Mouse (Mus musculus): ENCODE measurements around the gene Klrg2. TPM values are rescaled to one million over a fixed set of nuclear protein-coding genes. Genes with fewer than 3 reads are reported as not detected.

The Klrg2 gene
- total RNA-seq, 2 experiments from 2014 or later: 0.38 to 0.41 TPM

DNA sequence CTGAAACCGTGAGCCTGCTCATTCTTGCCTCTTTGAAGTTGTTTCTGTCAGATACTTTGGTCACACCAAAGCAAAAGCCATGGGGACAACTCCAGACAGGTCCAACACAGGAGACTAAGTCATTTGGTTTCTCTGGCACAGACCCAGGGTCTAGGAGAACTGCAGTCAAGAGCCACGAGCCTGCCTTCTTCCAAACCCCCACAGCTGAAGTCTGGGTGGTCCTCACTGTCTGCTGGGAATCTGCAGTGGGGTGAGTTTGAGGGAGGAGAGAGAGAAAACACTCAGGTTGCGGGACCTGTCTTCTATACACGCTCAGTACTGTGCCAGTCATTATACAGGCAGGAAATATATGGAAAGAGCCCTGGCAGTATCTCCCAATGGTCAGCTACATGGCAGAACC lies 9.6 kb downstream of the Klrg2 start:
- DNase-seq: no peak

DNA sequence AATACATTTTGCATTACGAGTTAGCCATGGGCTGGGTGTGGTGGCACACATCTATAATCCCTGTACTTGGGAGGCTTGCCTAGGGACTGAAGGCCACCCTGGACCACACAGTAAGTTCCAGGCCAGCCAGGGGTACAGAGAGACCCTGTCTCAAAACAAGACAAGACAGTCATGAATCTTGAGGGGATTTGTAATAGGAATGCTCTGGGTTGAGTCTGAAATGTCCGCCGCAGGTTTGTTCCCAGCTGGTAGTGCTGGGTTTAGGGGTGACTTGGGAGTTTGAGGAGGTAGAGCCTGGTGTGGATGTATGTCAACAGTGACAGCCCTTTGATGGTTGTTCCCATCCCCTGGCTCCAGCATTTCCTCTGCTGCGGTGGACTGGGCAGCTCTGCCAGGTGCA lies 10.0 kb downstream of the Klrg2 start:
- no peak for DNase-seq

DNA sequence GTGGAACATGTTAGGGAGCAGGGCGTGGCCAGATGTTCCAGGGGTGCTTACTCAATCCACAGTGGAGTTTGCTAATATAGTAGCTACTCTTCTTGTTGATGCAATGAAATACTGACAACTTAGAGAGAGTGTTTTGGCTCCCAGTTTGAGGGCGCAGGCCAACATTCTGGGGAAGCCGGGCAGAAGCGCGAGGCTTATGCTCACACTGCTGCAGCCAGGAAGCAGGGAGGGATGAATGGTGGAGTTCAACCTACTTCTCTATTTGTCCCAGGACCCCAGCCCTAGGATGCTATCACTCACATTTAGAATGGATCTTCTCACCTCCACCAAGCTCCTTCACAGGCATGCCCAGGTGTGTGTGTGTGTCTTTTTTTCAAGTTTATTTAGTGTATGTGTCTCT lies 11.0 kb downstream of the Klrg2 start:
- no peak for DNase-seq

DNA sequence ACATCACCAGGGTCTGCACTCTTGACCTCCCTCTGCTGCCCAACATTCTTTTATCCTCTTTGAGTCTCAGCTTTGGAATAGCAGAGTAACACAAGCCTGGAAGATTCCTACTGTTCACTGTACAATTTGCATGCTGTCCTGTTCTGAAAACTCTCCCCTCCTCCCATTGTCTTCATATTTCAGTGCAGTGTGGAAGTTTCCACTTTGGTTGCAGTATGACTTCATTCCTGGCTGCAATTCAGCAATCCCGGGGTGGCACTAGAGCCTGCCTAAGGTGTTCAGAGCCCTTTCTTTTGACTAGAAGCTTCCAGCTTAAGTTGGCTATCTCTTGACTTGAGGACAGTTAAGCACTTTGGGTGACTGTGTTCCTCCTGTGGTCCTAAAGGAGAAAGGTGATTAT lies 12.6 kb downstream of the Klrg2 start:
- DNase-seq: no peak

DNA sequence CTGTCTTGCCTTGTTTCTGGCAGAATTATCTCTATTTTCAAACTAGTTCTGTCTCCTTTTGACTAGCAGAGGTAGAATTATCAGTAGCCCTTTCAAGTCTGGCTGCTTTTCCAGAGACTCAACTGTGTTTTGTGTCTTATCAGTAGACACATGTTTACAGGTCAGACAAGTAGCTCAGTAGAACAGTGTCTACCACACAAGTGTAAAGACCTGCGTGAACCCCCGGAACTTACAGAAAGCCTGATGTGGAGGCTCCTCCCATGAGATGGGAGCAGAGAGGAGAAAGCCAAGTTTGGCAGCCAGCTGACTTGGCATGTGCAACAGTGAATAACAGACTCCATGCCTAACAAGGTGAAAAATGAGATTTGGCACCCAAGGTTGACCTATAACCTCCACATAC lies 13.6 kb downstream of the Klrg2 start:
- DNase-seq: no peak

DNA sequence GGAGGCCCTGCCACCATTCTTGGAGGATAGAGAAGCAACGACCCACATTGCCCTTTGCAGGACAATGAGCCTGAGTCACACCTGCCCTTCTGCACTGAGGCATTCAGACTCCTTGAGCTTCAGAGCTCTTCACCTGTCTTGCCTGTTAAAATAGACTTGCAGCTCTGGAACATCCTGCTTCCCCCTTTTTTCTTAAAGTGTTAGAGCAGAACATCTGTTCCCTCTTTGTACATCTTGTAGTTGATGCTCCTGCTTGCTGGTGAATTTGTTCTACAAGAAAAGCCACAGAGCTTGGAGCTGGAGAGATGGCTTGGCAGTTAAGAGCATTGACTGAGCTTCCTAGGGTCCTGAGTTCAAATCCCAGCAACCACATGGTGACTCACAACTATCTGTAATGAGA lies 14.6 kb downstream of the Klrg2 start:
- no peak for DNase-seq

DNA sequence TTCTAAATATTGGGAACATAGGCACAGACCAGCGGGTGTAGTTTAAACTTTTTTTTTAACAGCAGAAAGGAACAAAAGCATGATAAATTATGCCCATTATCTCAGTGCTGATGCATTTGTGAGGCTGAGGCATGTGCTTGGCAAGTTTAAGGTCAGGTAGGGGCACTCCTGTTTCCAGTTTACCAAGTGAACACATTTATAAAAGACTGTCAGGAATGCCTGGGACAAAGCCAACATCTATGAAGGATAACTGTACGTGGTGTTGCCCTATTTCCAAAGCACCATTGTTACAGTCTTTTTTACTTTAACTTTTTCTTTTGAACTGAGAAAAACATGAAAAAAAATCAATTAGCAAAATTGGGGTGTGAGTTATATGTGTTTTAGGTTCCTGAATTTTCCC lies 27.1 kb downstream of the Klrg2 start:
- no peak for DNase-seq

DNA sequence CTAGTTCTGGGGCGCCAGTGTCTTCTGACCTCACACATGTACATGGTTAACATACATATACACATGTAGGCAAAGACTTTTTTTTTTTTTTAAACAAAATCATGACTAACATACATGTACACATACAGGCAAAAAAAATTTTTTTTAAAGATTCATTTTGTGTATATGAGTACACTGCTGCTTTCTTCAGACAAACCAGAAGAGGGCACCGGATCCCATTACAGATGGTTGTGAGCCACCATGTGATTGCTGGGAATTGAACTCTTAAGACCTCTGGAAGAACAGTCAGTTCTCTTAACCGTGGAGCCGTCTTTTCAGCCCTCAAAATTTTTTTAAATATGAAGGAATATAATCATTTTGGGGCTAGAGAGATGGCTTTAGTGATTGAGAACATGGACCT lies 39.6 kb downstream of the Klrg2 start:
- no peak for DNase-seq

DNA sequence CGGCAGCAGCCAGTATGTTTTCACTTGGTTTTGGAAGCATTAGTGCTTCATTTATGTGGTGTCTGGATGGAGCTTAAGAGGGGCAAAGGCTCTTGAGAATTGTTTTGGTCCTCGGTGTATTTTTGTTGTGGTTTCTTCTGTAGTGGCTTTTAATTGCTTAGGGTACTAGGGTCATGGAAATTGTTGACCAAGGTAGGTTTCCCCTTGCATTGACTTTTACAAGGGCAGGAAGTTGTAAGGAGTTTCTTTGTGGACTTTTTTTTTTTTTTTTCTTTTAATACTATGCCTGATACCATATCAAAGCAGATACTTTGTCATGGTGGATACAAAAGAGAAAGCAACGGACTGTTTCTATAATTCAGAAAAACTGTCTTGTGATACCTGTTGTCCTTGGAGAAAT lies 55.3 kb downstream of the Klrg2 start:
- no peak for DNase-seq

DNA sequence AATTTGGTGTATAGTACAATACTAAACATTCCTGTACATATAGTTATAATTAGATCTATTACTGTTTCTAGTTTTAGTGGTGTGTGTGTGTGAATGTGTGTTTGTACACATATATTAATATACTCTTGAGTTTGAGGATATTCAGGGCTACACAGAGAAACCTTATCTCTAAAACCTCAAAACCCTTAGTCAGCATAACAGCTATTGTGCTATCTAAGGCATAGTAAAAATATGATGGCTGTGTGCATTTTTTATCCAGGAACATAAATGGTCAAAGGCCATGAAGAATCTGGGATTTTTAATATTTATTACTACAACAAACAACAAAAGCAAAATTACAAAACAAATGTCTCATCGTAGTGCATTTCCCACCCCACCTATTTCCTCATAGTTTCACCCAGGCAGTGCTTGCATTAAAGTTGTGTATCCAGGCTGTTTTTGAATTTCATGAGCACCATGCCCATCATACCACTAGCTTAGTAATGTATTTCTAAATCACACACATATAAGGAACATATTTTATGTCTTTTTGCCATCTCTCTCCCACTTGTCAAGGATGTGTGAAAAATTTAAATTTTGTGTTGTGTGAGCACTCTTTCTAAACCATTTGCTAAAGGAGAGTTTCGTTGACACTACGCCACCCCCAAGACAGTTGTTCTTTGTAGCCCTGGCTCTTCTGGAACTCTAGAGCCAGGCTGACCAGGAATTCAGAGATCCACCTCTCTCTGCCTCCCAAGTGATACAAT lies 56.8 kb downstream of the Klrg2 start:
- no peak for DNase-seq

DNA sequence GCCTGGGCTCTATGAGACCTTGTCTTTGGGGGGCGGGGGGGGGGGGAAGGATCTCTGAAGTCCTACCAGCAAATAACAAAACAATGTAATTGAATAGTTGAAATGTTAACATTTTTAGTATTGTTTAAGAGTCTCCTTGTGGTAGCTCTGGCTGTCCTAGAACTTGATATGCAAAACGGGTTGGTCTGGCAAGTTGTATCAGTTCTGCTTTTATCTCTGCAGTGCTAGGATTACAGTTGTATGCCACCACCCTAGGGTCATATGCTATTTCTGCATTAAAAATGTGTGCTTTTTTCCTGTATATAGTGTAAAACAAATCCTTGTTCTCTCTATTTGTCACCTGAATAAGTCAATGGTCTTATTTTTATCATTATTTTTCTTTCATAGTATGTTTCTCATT lies 60.9 kb downstream of the Klrg2 start:
- DNase-seq: no peak

Other genes with a start within 250 kb of the Klrg2 start
- 10 to 100 TPM; 19.6 to 21.6 TPM for gene Ubn2, start 203.3 kb downstream of the Klrg2 start, total RNA-seq (2021)
- gene Fmc1, start 103.7 kb downstream of the Klrg2 start, total RNA-seq (2021): 100 to 1,000 TPM; 167 to 170 TPM
- gene Luc7l2, start 85.9 kb downstream of the Klrg2 start, total RNA-seq (2021): 10 to 100 TPM; 97.7 to 97.8 TPM
- gene Clec2l, start 25.8 kb upstream of the Klrg2 start, total RNA-seq (2021): under 1 TPM; 0.19 to 0.64 TPM
- gene Tbxas1, start 238.2 kb upstream of the Klrg2 start, total RNA-seq (2021): under 1 TPM; 0.67 to 0.72 TPM
- gene Hipk2, start 238.9 kb upstream of the Klrg2 start, total RNA-seq (2021): 10 to 100 TPM; 69.0 to 78.5 TPM